Comparison of ENCODE assay signal across 10 mouse cellular contexts in genomic region chr2:32821041-32821802, GRCm38 (mm10). TPM values are rescaled to one million over a fixed set of nuclear protein-coding genes. Genes with fewer than 3 reads are reported as not detected.
DNase-seq lines count a peak whose midpoint lies in the region; ATAC-seq and TF ChIP-seq lines count a peak whose summit lies in the region.
"Had no signal": no experiment of that assay in that cellular context is flagged by ENCODE, and none has a peak within 500 bp of the region (broad histone marks: within the 10 kb centered on the region; RNA-seq: fewer than 3 reads in every experiment).

No protein-coding gene starts in this region.

- no peak overlapping the region for H3K4me2 ChIP-seq in lung, embryonic 16.5 days (ENCODE audit: low read depth, low read length)
- H3K4me2 ChIP-seq: embryonic facial prominence, embryonic 12.5 days; limb, embryonic 15.5 days had no signal

- H3K4me1 ChIP-seq in lung, embryonic 16.5 days (replicated peaks; ENCODE audit: control insufficient read depth, insufficient read depth, low read length): peaks cover 27% of the 10 kb centered on the region

- no peaks in the 10 kb centered on the region for H3K36me3 ChIP-seq in lung, embryonic 16.5 days (ENCODE audit: control insufficient read depth, insufficient read depth, low read length)
- H3K36me3 ChIP-seq: limb, embryonic 15.5 days had no signal

- no peaks in the 10 kb centered on the region for H3K27me3 ChIP-seq in Patski
- H3K27me3 ChIP-seq in lung, embryonic 16.5 days (ENCODE audit: control insufficient read depth, insufficient read depth, low read depth, low read length): no peaks in the 10 kb centered on the region
- H3K27me3 ChIP-seq: embryonic facial prominence, embryonic 12.5 days; limb, embryonic 15.5 days had no signal

- H3K4me3 ChIP-seq in gastrocnemius, adult 2 months: no peak overlapping the region
- H3K4me3 ChIP-seq in lung, embryonic 16.5 days (ENCODE audit: low read length): no peak overlapping the region
- H3K4me3 ChIP-seq: embryonic facial prominence, embryonic 12.5 days; limb, embryonic 15.5 days had no signal

- no peak overlapping the region for H3K27ac ChIP-seq in gastrocnemius, adult 2 months
- H3K27ac ChIP-seq in lung, embryonic 16.5 days (ENCODE audit: low read length): peak overlapping the region; percentile 45; the same call in 1 of the 2 replicates
- H3K27ac ChIP-seq: embryonic facial prominence, embryonic 12.5 days; limb, embryonic 15.5 days had no signal

- ATAC-seq in Patski: peak; percentile 21
- ATAC-seq in erythroid progenitor cell, adult 5-6 weeks (replicated peaks; ENCODE audit: low FRiP score, poor library complexity, severe bottlenecking): peak; percentile 65; the same call in 1 of the 2 replicates
- ATAC-seq in lung, embryonic 16.5 days (ENCODE audit: low read depth): peak; percentile 69

- in situ Hi-C loops in Patski (cut with MboI; ENCODE audit: low pct_unique_long_range_greater_than_20kb): no loop called here

- DNase-seq in gastrocnemius, adult 2 months: peak; percentile 45
- DNase-seq in gastrocnemius, postnatal 4 days (ENCODE audit: low spot score in 2 of 2): no peak
- peak; percentile 67 for DNase-seq in 416B (ENCODE audit: low read depth)
- no peak for DNase-seq in Patski (ENCODE audit: low read depth, low spot score)
- DNase-seq in thymus, postnatal 10 days (ENCODE audit: low spot score in 2 of 2): peak; percentile 18 to 52
- DNase-seq in layer of hippocampus, adult 9-10 months (ENCODE audit: low spot score): no peak

- CTCF ChIA-PET in Patski (lab: Charles Lee): interaction anchor here (0.6 to 6.4 kb wide), 7 partner anchors 14 to 43 kb away, joined by 3 to 30 read pairs (median 3); no protein-coding TSS in a partner anchor

- no peaks in the 10 kb centered on the region for H3K9me3 ChIP-seq in lung, embryonic 16.5 days (ENCODE audit: control insufficient read depth, low read length)
- H3K9me3 ChIP-seq: embryonic facial prominence, embryonic 12.5 days; limb, embryonic 15.5 days had no signal

- intact Hi-C loops in gastrocnemius, adult 2 months (cut with DNase I): loop anchor here (1.0 kb wide), 1 partner anchor 33 kb away; no protein-coding TSS in a partner anchor

- TF ChIP-seq CTCF in gastrocnemius, adult 2 months (IDR thresholded peaks at IDR 0.05): peak; percentile 66
- TF ChIP-seq CTCF in Patski (IDR thresholded peaks at IDR 0.05): peak; percentile 78

- WGBS in lung, embryonic 16.5 days: 54% methylated on average over 11 of the region's 11 CpGs

- POLR2A ChIA-PET in Patski (lab: Charles Lee): no interaction called here

- H3K9ac ChIP-seq in lung, embryonic 16.5 days (ENCODE audit: low read length): no peak overlapping the region
- H3K9ac ChIP-seq: embryonic facial prominence, embryonic 12.5 days; limb, embryonic 15.5 days had no signal

RNA-seq across cellular contexts. Expression of gene Stxbp1, which starts 25.8 kb away (rescaled TPM):
- 1 to 10 TPM; 2.0 to 3.9 TPM for total RNA-seq in gastrocnemius, adult 2 months (2021)
- total RNA-seq in gastrocnemius, postnatal 4 days (2021): 10 to 100 TPM; 16.3 to 16.9 TPM
- 30.1 TPM for polyA plus RNA-seq in Patski (2021)
- 0.84 and 1.4 TPM in 2 replicates for total RNA-seq in erythroid progenitor cell, adult 5-6 weeks (2015; ENCODE audit: low replicate concordance)
- total RNA-seq in erythroid progenitor cell, adult 5-6 weeks (2017; ENCODE audit: low replicate concordance): 0.61 and 4.0 TPM in 2 replicates
- polyA plus RNA-seq in lung, embryonic 16.5 days (2015; fragmentation: Nextera tagmentation; extraction: Ambion mirVana): 21.9 and 24.1 TPM in 2 replicates

RNA-seq across cellular contexts. Expression of gene Cfap157, which starts 37.0 kb away (rescaled TPM):
- not detected for total RNA-seq in gastrocnemius, adult 2 months (2021)
- not detected for total RNA-seq in gastrocnemius, postnatal 4 days (2021)
- 1.8 TPM for polyA plus RNA-seq in Patski (2021)
- total RNA-seq in erythroid progenitor cell, adult 5-6 weeks (2015; ENCODE audit: low replicate concordance): not detected in 2 replicates
- not detected in 2 replicates for total RNA-seq in erythroid progenitor cell, adult 5-6 weeks (2017; ENCODE audit: low replicate concordance)
- polyA plus RNA-seq in lung, embryonic 16.5 days (2015; fragmentation: Nextera tagmentation; extraction: Ambion mirVana): 2.1 and 2.4 TPM in 2 replicates

RNA-seq across cellular contexts. Expression of gene Ptrh1, which starts 45.6 kb away (rescaled TPM):
- total RNA-seq in gastrocnemius, adult 2 months (2021): 1 to 10 TPM; 1.3 to 2.5 TPM
- 1 to 10 TPM; 2.0 to 3.2 TPM for total RNA-seq in gastrocnemius, postnatal 4 days (2021)
- polyA plus RNA-seq in Patski (2021): 19.5 TPM
- 2.2 TPM in 1 of 2 replicates, not detected in the other for total RNA-seq in erythroid progenitor cell, adult 5-6 weeks (2015; ENCODE audit: low replicate concordance)
- 11.3 TPM in 1 of 2 replicates, not detected in the other for total RNA-seq in erythroid progenitor cell, adult 5-6 weeks (2017; ENCODE audit: low replicate concordance)
- polyA plus RNA-seq in lung, embryonic 16.5 days (2015; fragmentation: Nextera tagmentation; extraction: Ambion mirVana): 4.1 and 4.5 TPM in 2 replicates

RNA-seq across cellular contexts. Expression of gene Ttc16, which starts 45.8 kb away (rescaled TPM):
- not detected for total RNA-seq in gastrocnemius, adult 2 months (2021)
- not detected for total RNA-seq in gastrocnemius, postnatal 4 days (2021)
- polyA plus RNA-seq in Patski (2021): 2.8 TPM
- 1.3 TPM in 1 of 2 replicates, not detected in the other for total RNA-seq in erythroid progenitor cell, adult 5-6 weeks (2015; ENCODE audit: low replicate concordance)
- not detected in 2 replicates for total RNA-seq in erythroid progenitor cell, adult 5-6 weeks (2017; ENCODE audit: low replicate concordance)
- 1.2 and 2.1 TPM in 2 replicates for polyA plus RNA-seq in lung, embryonic 16.5 days (2015; fragmentation: Nextera tagmentation; extraction: Ambion mirVana)

RNA-seq across cellular contexts. Expression of gene Fam129b, which starts 54.7 kb away (rescaled TPM):
- 1 to 10 TPM; 4.8 to 7.2 TPM for total RNA-seq in gastrocnemius, adult 2 months (2021)
- 10 to 100 TPM; 26.8 to 27.5 TPM for total RNA-seq in gastrocnemius, postnatal 4 days (2021)
- 170 TPM for polyA plus RNA-seq in Patski (2021)
- 2.2 and 8.8 TPM in 2 replicates for total RNA-seq in erythroid progenitor cell, adult 5-6 weeks (2015; ENCODE audit: low replicate concordance)
- 5.0 and 11.5 TPM in 2 replicates for total RNA-seq in erythroid progenitor cell, adult 5-6 weeks (2017; ENCODE audit: low replicate concordance)
- polyA plus RNA-seq in lung, embryonic 16.5 days (2015; fragmentation: Nextera tagmentation; extraction: Ambion mirVana): 133 and 141 TPM in 2 replicates

Comparison
In these comparisons a context has a peak if more than half of its experiments do, and no peak if none do; other contexts are left out.
1. DNase-seq: peak in gastrocnemius, adult 2 months (single experiment), 416B (single experiment) and thymus, postnatal 10 days (2 of 2); none in gastrocnemius, postnatal 4 days (0 of 2), Patski (single experiment) and layer of hippocampus, adult 9-10 months (single experiment).
2. Peak in every context shown above with its lines, with median percentiles within 50 percentile points of each other: ATAC-seq.